Mouse (Mus musculus): ENCODE results near the gene Fjx1. TPM values are rescaled to one million over a fixed set of nuclear protein-coding genes. Genes with fewer than 3 reads are reported as not detected.

The Fjx1 gene
- total RNA-seq (2012; rRNA removed) = 17.3 and 25.9 TPM in 2 replicates

DNA sequence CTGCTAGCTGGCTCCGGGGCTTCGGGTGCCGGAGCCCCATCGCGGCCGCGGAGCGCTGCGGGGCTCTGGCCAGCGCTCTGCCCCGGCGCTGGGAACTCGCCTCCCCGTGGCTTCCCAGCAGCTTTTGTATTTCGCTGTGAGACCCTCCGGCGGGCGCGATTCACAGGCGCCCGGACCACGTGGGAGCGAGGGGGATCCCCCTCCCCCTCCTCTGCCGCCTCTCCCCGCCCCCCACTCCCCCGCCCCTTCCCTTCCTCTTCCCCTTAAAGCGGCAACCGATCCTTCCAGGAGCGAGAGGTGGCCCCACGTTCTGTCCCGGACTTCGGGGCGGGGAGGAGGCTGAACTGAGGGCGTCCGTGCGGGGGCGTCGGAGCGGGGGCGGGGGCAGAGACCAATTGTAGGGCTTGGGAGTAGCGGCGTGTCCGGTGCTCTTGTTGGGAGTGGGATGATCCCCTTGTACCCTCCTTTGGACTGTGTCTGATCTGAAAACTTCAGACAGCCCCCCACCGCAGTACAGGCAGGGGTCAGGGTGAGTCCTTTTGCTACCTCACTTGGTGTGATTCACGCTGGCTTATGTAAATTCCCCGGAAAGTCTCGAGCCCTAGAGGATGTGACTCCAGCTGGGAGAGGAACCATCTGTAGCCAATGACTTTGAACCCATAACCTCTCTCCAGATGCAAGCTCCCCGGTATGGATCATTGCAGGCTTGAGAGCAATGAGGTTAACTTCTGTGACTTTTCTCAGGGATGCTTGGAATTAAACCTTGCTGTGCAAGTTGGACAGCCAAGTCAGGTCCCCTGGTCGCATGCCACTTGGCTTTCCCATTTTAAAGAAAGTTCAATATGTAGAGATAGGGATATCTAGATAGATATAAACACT lies at the start of gene Fjx1:
TSS of gene Fjx1 (minus strand) at position 829 of the 879 bp plus-strand sequence.
- peak within 1 kb of the TSS; percentile 79 to 91 for H3K4me3 ChIP-seq (ENCODE audit: insufficient read depth in 1 of 2, low read depth in 1 of 2, low read length in 2 of 2, poor library complexity in 1 of 2, severe bottlenecking in 1 of 2)
- H3K9me3 ChIP-seq (ENCODE audit: control insufficient read depth, insufficient read depth, low read depth, low read length) = no peaks in the 10 kb centered on the region
- no peak within 1 kb of the TSS; the same call in 1 of the 2 replicates for H3K27ac ChIP-seq (ENCODE audit: insufficient read depth, low read depth, low read length, poor library complexity, severe bottlenecking)
- peak; percentile 48 for DNase-seq (ENCODE audit: low read depth, low spot score)
- in situ Hi-C loops (cut with MboI; ENCODE audit: low sequenced_read_pairs in 2 of 2, unreplicated experiment in 2 of 2) = loop anchor here (10.0 to 25.0 kb wide), 3 partner anchors 540 to 740 kb away; no protein-coding TSS in a partner anchor
- peak within 1 kb of the TSS; percentile 92 for H3K9ac ChIP-seq (ENCODE audit: insufficient read depth, low read depth, low read length, poor library complexity, severe bottlenecking)
- TF ChIP-seq CHD2 (IDR thresholded peaks at IDR 0.05; ENCODE audit: low read depth, low read length) = no peak
- TF ChIP-seq MAFK (IDR thresholded peaks at IDR 0.05; ENCODE audit: insufficient read depth, low read depth, low read length) = no peak
- TF ChIP-seq ZNF384 (IDR thresholded peaks at IDR 0.05; ENCODE audit: low read depth, low read length) = no peak
- no peak for TF ChIP-seq ZC3H11A (IDR thresholded peaks at IDR 0.05; ENCODE audit: borderline replicate concordance, low read depth, low read length)
- no peak for TF ChIP-seq HCFC1 (IDR thresholded peaks at IDR 0.05; ENCODE audit: borderline replicate concordance, insufficient read depth, low read length)
- peaks cover 0 to 3% of the 10 kb centered on the region in 2 experiments; a peak in 3 of 4 replicates for H3K4me1 ChIP-seq (ENCODE audit: control insufficient read depth in 2 of 2, insufficient read depth in 2 of 2, low read length in 2 of 2, poor library complexity in 1 of 2)
- no peaks in the 10 kb centered on the region for H3K36me3 ChIP-seq (ENCODE audit: control insufficient read depth, insufficient read depth, low read length, poor library complexity, severe bottlenecking)

DNA sequence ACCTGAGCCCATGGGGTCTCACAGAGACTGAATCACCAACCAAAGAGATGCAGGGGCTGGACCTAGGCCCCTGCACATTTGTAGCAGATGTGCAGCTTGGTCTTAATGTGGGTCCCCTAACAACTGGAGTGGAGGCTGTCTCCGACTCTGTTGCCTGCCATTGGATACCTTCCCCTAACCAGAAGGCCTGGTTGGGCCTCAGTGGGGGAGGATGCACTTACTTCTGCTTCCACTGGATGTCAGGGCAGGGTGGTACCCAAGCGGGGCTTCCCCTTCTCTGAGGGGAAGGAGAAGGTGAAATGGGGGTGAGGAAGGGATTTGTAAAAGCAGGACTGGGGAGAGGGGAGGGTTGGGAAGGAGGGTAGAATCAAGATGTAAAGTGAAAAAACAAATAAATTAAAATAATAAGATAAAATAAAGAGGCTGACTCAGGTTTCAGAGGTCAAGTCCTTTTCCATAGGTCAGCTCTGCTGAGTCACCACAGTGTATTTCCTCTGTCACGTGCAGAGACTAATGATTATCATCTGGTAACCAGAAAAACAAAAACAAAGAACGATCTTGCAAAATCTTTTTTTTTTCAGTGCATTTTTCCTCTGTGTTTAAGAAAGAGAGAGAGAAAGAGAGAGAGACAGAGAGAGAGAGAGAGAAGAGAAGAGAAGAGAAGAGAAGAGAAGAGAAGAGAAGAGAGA lies 47.8 kb upstream of the Fjx1 start:
- no peak for DNase-seq (ENCODE audit: low read depth, low spot score)
- H3K4me3 ChIP-seq (ENCODE audit: insufficient read depth in 1 of 2, low read depth in 1 of 2, low read length in 2 of 2, poor library complexity in 1 of 2, severe bottlenecking in 1 of 2) = no peak overlapping the region
- no peak overlapping the region for H3K9ac ChIP-seq (ENCODE audit: insufficient read depth, low read depth, low read length, poor library complexity, severe bottlenecking)
- in situ Hi-C loops (cut with MboI; ENCODE audit: low sequenced_read_pairs in 2 of 2, unreplicated experiment in 2 of 2) = no loop called here
- H3K36me3 ChIP-seq (ENCODE audit: control insufficient read depth, insufficient read depth, low read length, poor library complexity, severe bottlenecking) = no peaks in the 10 kb centered on the region
- no peak overlapping the region for H3K27ac ChIP-seq (ENCODE audit: insufficient read depth, low read depth, low read length, poor library complexity, severe bottlenecking)
- no peaks in the 10 kb centered on the region for H3K4me1 ChIP-seq (ENCODE audit: control insufficient read depth in 2 of 2, insufficient read depth in 2 of 2, low read length in 2 of 2, poor library complexity in 1 of 2)
- no peak for TF ChIP-seq HCFC1 (IDR thresholded peaks at IDR 0.05; ENCODE audit: borderline replicate concordance, insufficient read depth, low read length)
- no peak for TF ChIP-seq CHD2 (IDR thresholded peaks at IDR 0.05; ENCODE audit: low read depth, low read length)
- TF ChIP-seq ZC3H11A (IDR thresholded peaks at IDR 0.05; ENCODE audit: borderline replicate concordance, low read depth, low read length) = no peak
- no peak for TF ChIP-seq ZNF384 (IDR thresholded peaks at IDR 0.05; ENCODE audit: low read depth, low read length)
- no peak for TF ChIP-seq MAFK (IDR thresholded peaks at IDR 0.05; ENCODE audit: insufficient read depth, low read depth, low read length)
- no peaks in the 10 kb centered on the region for H3K9me3 ChIP-seq (ENCODE audit: control insufficient read depth, insufficient read depth, low read depth, low read length)

DNA sequence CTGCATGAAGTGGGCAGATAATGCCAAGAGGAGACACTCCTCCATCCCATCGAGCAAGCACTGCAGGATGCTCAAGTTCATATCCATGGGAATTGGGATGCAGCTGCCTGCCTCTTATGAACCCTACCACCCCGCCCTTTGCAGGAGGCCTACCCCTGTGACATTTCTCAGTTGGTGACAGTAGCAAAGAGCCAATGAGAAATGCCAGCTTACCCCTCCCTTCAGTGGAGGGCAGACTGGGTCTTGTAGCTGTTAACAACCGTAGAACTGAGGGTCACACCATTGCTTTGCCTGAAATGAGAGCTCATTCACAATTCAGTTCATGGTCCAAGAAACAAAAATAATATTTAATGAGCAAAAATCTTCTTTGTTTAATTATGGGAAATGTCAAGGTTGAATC lies 28.4 kb upstream of the Fjx1 start:
- no peak overlapping the region for H3K4me3 ChIP-seq (ENCODE audit: insufficient read depth in 1 of 2, low read depth in 1 of 2, low read length in 2 of 2, poor library complexity in 1 of 2, severe bottlenecking in 1 of 2)
- no peaks in the 10 kb centered on the region for H3K4me1 ChIP-seq (ENCODE audit: control insufficient read depth in 2 of 2, insufficient read depth in 2 of 2, low read length in 2 of 2, poor library complexity in 1 of 2)
- H3K36me3 ChIP-seq (ENCODE audit: control insufficient read depth, insufficient read depth, low read length, poor library complexity, severe bottlenecking) = no peaks in the 10 kb centered on the region
- in situ Hi-C loops (cut with MboI; ENCODE audit: low sequenced_read_pairs in 2 of 2, unreplicated experiment in 2 of 2) = no loop called here
- no peak for TF ChIP-seq ZC3H11A (IDR thresholded peaks at IDR 0.05; ENCODE audit: borderline replicate concordance, low read depth, low read length)
- no peak for TF ChIP-seq HCFC1 (IDR thresholded peaks at IDR 0.05; ENCODE audit: borderline replicate concordance, insufficient read depth, low read length)
- TF ChIP-seq ZNF384 (IDR thresholded peaks at IDR 0.05; ENCODE audit: low read depth, low read length) = no peak
- DNase-seq (ENCODE audit: low read depth, low spot score) = no peak
- no peak overlapping the region for H3K9ac ChIP-seq (ENCODE audit: insufficient read depth, low read depth, low read length, poor library complexity, severe bottlenecking)
- no peak overlapping the region for H3K27ac ChIP-seq (ENCODE audit: insufficient read depth, low read depth, low read length, poor library complexity, severe bottlenecking)
- H3K9me3 ChIP-seq (ENCODE audit: control insufficient read depth, insufficient read depth, low read depth, low read length) = no peaks in the 10 kb centered on the region

DNA sequence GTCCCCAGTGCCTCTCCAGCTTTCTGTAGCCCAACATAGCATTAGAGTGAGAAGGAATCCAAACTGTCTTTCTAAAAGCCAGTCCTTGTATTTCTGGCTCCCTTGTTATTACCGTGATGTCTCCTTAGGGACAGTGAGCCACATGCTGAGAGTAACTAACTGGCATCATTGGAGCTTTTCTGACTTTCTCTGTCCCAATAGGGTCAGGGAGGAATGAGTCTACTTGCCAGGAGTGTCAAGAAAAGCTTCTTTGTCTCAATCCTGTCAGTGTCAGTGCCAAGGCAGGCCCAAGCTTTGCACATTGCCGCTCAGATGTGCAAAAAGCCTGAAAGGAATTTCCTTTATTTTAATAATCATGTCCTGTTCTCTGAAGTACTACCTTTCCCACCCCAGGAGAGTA lies 23.8 kb upstream of the Fjx1 start:
- in situ Hi-C loops (cut with MboI; ENCODE audit: low sequenced_read_pairs in 2 of 2, unreplicated experiment in 2 of 2) = no loop called here
- Histone ChIP-seq H3K4me3 (ENCODE audit: insufficient read depth in 1 of 2, low read depth in 1 of 2, low read length in 2 of 2, poor library complexity in 1 of 2, severe bottlenecking in 1 of 2) (no peak overlapping the region), H3K9me3 (ENCODE audit: control insufficient read depth, insufficient read depth, low read depth, low read length) (no peaks in the 10 kb centered on the region), H3K4me1 (ENCODE audit: control insufficient read depth in 2 of 2, insufficient read depth in 2 of 2, low read length in 2 of 2, poor library complexity in 1 of 2) (no peaks in the 10 kb centered on the region), H3K36me3 (ENCODE audit: control insufficient read depth, insufficient read depth, low read length, poor library complexity, severe bottlenecking) (no peaks in the 10 kb centered on the region), H3K27ac (ENCODE audit: insufficient read depth, low read depth, low read length, poor library complexity, severe bottlenecking) (no peak overlapping the region), H3K9ac (ENCODE audit: insufficient read depth, low read depth, low read length, poor library complexity, severe bottlenecking) (no peak overlapping the region)
- no peak for DNase-seq (ENCODE audit: low read depth, low spot score)
- TF ChIP-seq CHD2 (IDR thresholded peaks at IDR 0.05; ENCODE audit: low read depth, low read length) (no peak), ZC3H11A (IDR thresholded peaks at IDR 0.05; ENCODE audit: borderline replicate concordance, low read depth, low read length) (no peak), HCFC1 (IDR thresholded peaks at IDR 0.05; ENCODE audit: borderline replicate concordance, insufficient read depth, low read length) (no peak), ZNF384 (IDR thresholded peaks at IDR 0.05; ENCODE audit: low read depth, low read length) (no peak), MAFK (IDR thresholded peaks at IDR 0.05; ENCODE audit: insufficient read depth, low read depth, low read length) (no peak)
